In genomic region chr1:61397796-61398195, GRCm38 (mm10) we compare ENCODE assay signal across 24 mouse cellular contexts.
A peak's percentile ranks its signal among the peaks of the same experiment; 100 is the strongest.
DNase-seq lines count a peak whose midpoint lies in the region; ATAC-seq lines count a peak whose summit lies in the region.
"Had no signal": no experiment of that assay in that cellular context is flagged by ENCODE, and none has a peak within 500 bp of the region (broad histone marks: within the 10 kb centered on the region; RNA-seq: fewer than 3 reads in every experiment).

No protein-coding gene starts in this region.

- no peaks in the 10 kb centered on the region for H3K4me1 ChIP-seq in embryonic facial prominence, embryonic 12.5 days
- H3K4me1 ChIP-seq in embryonic facial prominence, embryonic 10.5 days = peaks cover 14% of the 10 kb centered on the region
- no peaks in the 10 kb centered on the region for H3K4me1 ChIP-seq in hindbrain, embryonic 14.5 days (replicated peaks; ENCODE audit: control insufficient read depth, insufficient read depth, low read length)
- no peaks in the 10 kb centered on the region for H3K4me1 ChIP-seq in neural tube, embryonic 15.5 days
- H3K4me1 ChIP-seq: lung, embryonic 15.5 days had no signal

- DNase-seq in embryonic facial prominence, embryonic 10.5 days (ENCODE audit: low spot score) = no peak
- DNase-seq in left cerebral cortex, postnatal 4 days = peak; percentile 84
- DNase-seq in left cerebral cortex, postnatal 10 days (ENCODE audit: extremely low spot score in 1 of 2, low spot score in 2 of 2) = no peak
- DNase-seq in hindbrain, embryonic 14.5 days (ENCODE audit: low spot score) = no peak
- DNase-seq in testis, postnatal 14 days (ENCODE audit: low spot score) = no peak
- no peak for DNase-seq in liver
- DNase-seq: adrenal gland, adult 8-10 months; cerebellum, adult 9-11 months; heart, postnatal 10 days; kidney, adult 8-10 months; kidney, postnatal 36 days; thymus, postnatal 25 days had no signal

- H3K4me2 ChIP-seq in embryonic facial prominence, embryonic 12.5 days (replicated peaks) = no peak overlapping the region
- H3K4me2 ChIP-seq in hindbrain, embryonic 14.5 days (replicated peaks) = no peak overlapping the region
- H3K4me2 ChIP-seq in neural tube, embryonic 15.5 days = no peak overlapping the region
- H3K4me2 ChIP-seq: heart, embryonic 11.5 days; limb, embryonic 13.5 days; lung, embryonic 15.5 days had no signal

- 0 out of 2 replicates have a peak, but pooled peaks have one; percentile 72 for ATAC-seq in embryonic facial prominence, embryonic 12.5 days (ENCODE audit: insufficient number of reproducible peaks, insufficient read depth, low FRiP score, low TSS enrichment)
- ATAC-seq in hindbrain, embryonic 14.5 days (ENCODE audit: low FRiP score) = peak; percentile 43; the same call in 1 of the 2 replicates
- peak; percentile 66; the same call in 1 of the 2 replicates for ATAC-seq in neural tube, embryonic 15.5 days (ENCODE audit: low FRiP score)
- ATAC-seq: CD4-positive, CD25-positive, alpha-beta regulatory T cell, adult 4 months; inflammation-experienced regulatory T-cells, adult 6 months; Patski had no signal

- 49% methylated on average over 6 of the region's 6 CpGs for WGBS in embryonic facial prominence, embryonic 12.5 days
- WGBS in embryonic facial prominence, embryonic 10.5 days = 43% methylated on average over 6 of the region's 6 CpGs
- 40% methylated on average over 6 of the region's 6 CpGs for WGBS in hindbrain, embryonic 14.5 days
- 30% methylated on average over 6 of the region's 6 CpGs for WGBS in neural tube, embryonic 15.5 days

- H3K27me3 ChIP-seq in embryonic facial prominence, embryonic 12.5 days = no peaks in the 10 kb centered on the region
- H3K27me3 ChIP-seq in embryonic facial prominence, embryonic 10.5 days (replicated peaks; ENCODE audit: low read depth, poor library complexity, severe bottlenecking) = 0 out of 2 replicates have a peak, but pooled peaks cover 13% of the 10 kb centered on the region
- H3K27me3 ChIP-seq in hindbrain, embryonic 14.5 days (ENCODE audit: control insufficient read depth, insufficient read depth, low read length) = no peaks in the 10 kb centered on the region
- H3K27me3 ChIP-seq in neural tube, embryonic 15.5 days (replicated peaks) = no peaks in the 10 kb centered on the region
- H3K27me3 ChIP-seq: limb, embryonic 13.5 days; lung, embryonic 15.5 days had no signal

- H3K9ac ChIP-seq in embryonic facial prominence, embryonic 12.5 days = no peak overlapping the region
- no peak overlapping the region for H3K9ac ChIP-seq in hindbrain, embryonic 14.5 days
- H3K9ac ChIP-seq in neural tube, embryonic 15.5 days (replicated peaks) = no peak overlapping the region
- H3K9ac ChIP-seq: limb, embryonic 13.5 days; liver, embryonic 14.5 days; lung, embryonic 15.5 days had no signal

- H3K9me3 ChIP-seq in embryonic facial prominence, embryonic 12.5 days = no peaks in the 10 kb centered on the region
- H3K9me3 ChIP-seq in embryonic facial prominence, embryonic 10.5 days = no peaks in the 10 kb centered on the region
- H3K9me3 ChIP-seq in hindbrain, embryonic 14.5 days (ENCODE audit: control insufficient read depth, low read length) = 0 out of 2 replicates have a peak, but pooled peaks cover 3% of the 10 kb centered on the region
- no peaks in the 10 kb centered on the region for H3K9me3 ChIP-seq in neural tube, embryonic 15.5 days (replicated peaks)
- H3K9me3 ChIP-seq: limb, embryonic 13.5 days; lung, embryonic 15.5 days; midbrain, embryonic 10.5 days had no signal

- no peak overlapping the region for H3K4me3 ChIP-seq in embryonic facial prominence, embryonic 12.5 days
- no peak overlapping the region for H3K4me3 ChIP-seq in embryonic facial prominence, embryonic 10.5 days
- H3K4me3 ChIP-seq in hindbrain, embryonic 14.5 days (replicated peaks; ENCODE audit: low read length) = no peak overlapping the region
- no peak overlapping the region for H3K4me3 ChIP-seq in neural tube, embryonic 15.5 days (replicated peaks)
- H3K4me3 ChIP-seq: left cerebral cortex, adult 2 months; limb, embryonic 13.5 days; lung, embryonic 15.5 days; midbrain, embryonic 10.5 days had no signal

- intact Hi-C loops in left cerebral cortex, postnatal 4 days (cut with DNase I) = no loop called here
- intact Hi-C loops in left cerebral cortex, postnatal 10 days (cut with DNase I) = no loop called here

- H3K36me3 ChIP-seq in embryonic facial prominence, embryonic 12.5 days = no peaks in the 10 kb centered on the region
- no peaks in the 10 kb centered on the region for H3K36me3 ChIP-seq in embryonic facial prominence, embryonic 10.5 days (replicated peaks)
- H3K36me3 ChIP-seq in hindbrain, embryonic 14.5 days (replicated peaks; ENCODE audit: control insufficient read depth, insufficient read depth) = no peaks in the 10 kb centered on the region
- no peaks in the 10 kb centered on the region for H3K36me3 ChIP-seq in neural tube, embryonic 15.5 days
- H3K36me3 ChIP-seq: limb, embryonic 13.5 days; lung, embryonic 15.5 days; midbrain, embryonic 10.5 days had no signal

- H3K27ac ChIP-seq in embryonic facial prominence, embryonic 12.5 days = no peak overlapping the region
- no peak overlapping the region for H3K27ac ChIP-seq in embryonic facial prominence, embryonic 10.5 days (replicated peaks)
- no peak overlapping the region for H3K27ac ChIP-seq in hindbrain, embryonic 14.5 days
- no peak overlapping the region for H3K27ac ChIP-seq in neural tube, embryonic 15.5 days (replicated peaks)
- H3K27ac ChIP-seq: left cerebral cortex, adult 2 months; limb, embryonic 13.5 days; liver, embryonic 14.5 days; lung, embryonic 15.5 days; macrophage; midbrain, embryonic 10.5 days had no signal
